Mouse (Mus musculus): ENCODE data around the gene Itgbl1. TPM values are rescaled to one million over a fixed set of nuclear protein-coding genes. Genes with fewer than 3 reads are reported as not detected.

Gene Itgbl1
- not detected for total RNA-seq (2023)

GRCm38 (mm10) chr14:123659921-123660385, at the start of gene Itgbl1:
Itgbl1 (plus strand) TSS chr14:123659971.

GRCm38 (mm10) chr14:123626501-123627179, 33.1 kb upstream of the Itgbl1 start, which contains the start of gene Nalcn:
Nalcn (minus strand) TSS chr14:123627144.

Other genes starting within 250 kb of the Itgbl1 start
- not detected for gene Nalcn, start 32.8 kb upstream of the Itgbl1 start, total RNA-seq (2023)

All from neutrophil, adult 59 days (primary cell).